ENCODE assay signal across 22 mouse cellular contexts in the genomic region with DNA sequence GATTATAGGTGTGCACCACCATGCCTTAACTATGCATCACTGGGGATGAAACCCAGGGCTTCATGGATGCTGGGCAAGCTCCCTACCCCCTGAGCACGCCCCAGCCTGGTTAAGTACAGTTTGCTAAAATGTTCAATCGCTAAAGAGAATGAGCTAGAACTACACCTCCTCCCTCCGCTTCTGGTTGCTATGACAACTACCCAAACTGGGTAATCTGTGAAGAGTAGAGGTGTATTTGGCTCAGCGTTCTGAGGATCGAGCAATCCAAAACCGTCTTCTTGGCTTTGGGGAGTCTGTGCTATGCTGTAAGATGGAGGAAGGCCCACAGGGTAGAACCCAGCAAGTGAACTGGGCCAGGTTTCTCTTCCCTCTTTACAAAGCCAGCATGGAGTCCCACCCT.
A peak's percentile ranks its signal among the peaks of the same experiment; 100 is the strongest.
DNase-seq lines count a peak whose midpoint lies in the region; ATAC-seq and TF ChIP-seq lines count a peak whose summit lies in the region.
"Had no signal": no experiment of that assay in that cellular context is flagged by ENCODE, and none has a peak within 500 bp of the region (broad histone marks: within the 10 kb centered on the region; RNA-seq: fewer than 3 reads in every experiment).

No protein-coding gene starts in this region.

- DNase-seq in right cerebral cortex, adult 18-20 months: peak; percentile 81
- DNase-seq in right cerebral cortex, postnatal 4 days: no peak
- DNase-seq in frontal cortex, postnatal 10 days (ENCODE audit: low spot score in 2 of 2): peak; percentile 30 to 57
- DNase-seq in left cerebral cortex, adult 9 months (ENCODE audit: low spot score in 2 of 2): peak; percentile 76 to 79
- no peak for DNase-seq in stomach, postnatal 0 days (ENCODE audit: low spot score)
- DNase-seq in cerebellum, postnatal 36 days: no peak
- no peak for DNase-seq in gastrocnemius, postnatal 4 days (ENCODE audit: low spot score in 2 of 2)
- no peak for DNase-seq in kidney, postnatal 25 days
- DNase-seq: adrenal gland, postnatal 25 days; cerebellum, adult 9-11 months; heart, postnatal 14 days; kidney, adult 18-20 months; kidney, postnatal 14 days; lung, postnatal 14 days; thymus, postnatal 36 days had no signal

- no peak overlapping the region for H3K9ac ChIP-seq in stomach, postnatal 0 days (ENCODE audit: low read length)
- H3K9ac ChIP-seq: limb, embryonic 13.5 days; stomach, embryonic 15.5 days had no signal

- 0 out of 2 replicates have a peak overlapping the region, but pooled peaks have one; percentile 20 for H3K27ac ChIP-seq in stomach, postnatal 0 days (replicated peaks)
- H3K27ac ChIP-seq: heart, embryonic 10.5 days; limb, embryonic 13.5 days; midbrain, embryonic 10.5 days; stomach, embryonic 15.5 days had no signal

- no peak for ATAC-seq in stomach, postnatal 0 days (ENCODE audit: low FRiP score, low TSS enrichment)
- ATAC-seq: CD4-positive, CD25-positive, alpha-beta regulatory T cell, adult 4 months; hindbrain, embryonic 16.5 days had no signal

- 79% methylated on average over 6 of the region's 6 CpGs for WGBS in stomach, postnatal 0 days

- no peak for TF ChIP-seq CTCF in stomach, postnatal 0 days (IDR thresholded peaks at IDR 0.05; ENCODE audit: low read depth)

- no peak for TF ChIP-seq EP300 in stomach, postnatal 0 days (optimal IDR thresholded peaks at IDR 0.05)

- no peak overlapping the region for H3K4me3 ChIP-seq in stomach, postnatal 0 days (ENCODE audit: low read depth, low read length)
- H3K4me3 ChIP-seq: heart, embryonic 10.5 days; limb, embryonic 13.5 days; midbrain, embryonic 10.5 days; myocyte; stomach, embryonic 15.5 days had no signal

- H3K36me3 ChIP-seq in stomach, postnatal 0 days (ENCODE audit: control insufficient read depth, insufficient read depth, low read length): no peaks in the 10 kb centered on the region
- H3K36me3 ChIP-seq: heart, embryonic 10.5 days; limb, embryonic 13.5 days; midbrain, embryonic 10.5 days; stomach, embryonic 15.5 days had no signal

- H3K4me1 ChIP-seq in stomach, postnatal 0 days (replicated peaks; ENCODE audit: control insufficient read depth, insufficient read depth): peaks cover 4% of the 10 kb centered on the region; the same call in 1 of the 2 replicates

- no peaks in the 10 kb centered on the region for H3K27me3 ChIP-seq in stomach, postnatal 0 days (ENCODE audit: control insufficient read depth, insufficient read depth, low read length)
- H3K27me3 ChIP-seq: limb, embryonic 13.5 days; stomach, embryonic 15.5 days had no signal

- no peak overlapping the region for H3K4me2 ChIP-seq in stomach, postnatal 0 days (replicated peaks; ENCODE audit: low read depth)
- H3K4me2 ChIP-seq: limb, embryonic 13.5 days; stomach, embryonic 15.5 days had no signal

- no peaks in the 10 kb centered on the region for H3K9me3 ChIP-seq in stomach, postnatal 0 days (ENCODE audit: control insufficient read depth, low read length)
- H3K9me3 ChIP-seq: heart, embryonic 10.5 days; midbrain, embryonic 10.5 days; stomach, embryonic 15.5 days had no signal

Comparison
In these comparisons a context has a peak if more than half of its experiments do, and no peak if none do; other contexts are left out.
1. DNase-seq: peak in right cerebral cortex, adult 18-20 months (single experiment), frontal cortex, postnatal 10 days (2 of 2) and left cerebral cortex, adult 9 months (2 of 2); none in right cerebral cortex, postnatal 4 days (single experiment), stomach, postnatal 0 days (single experiment), cerebellum, postnatal 36 days (0 of 2), gastrocnemius, postnatal 4 days (0 of 2) and kidney, postnatal 25 days (0 of 2).